Mouse (Mus musculus) heart, adult 8-10 months (tissue): ENCODE results near the gene 4930568D16Rik. TPM values are rescaled to one million over a fixed set of nuclear protein-coding genes. Genes with fewer than 3 reads are reported as not detected.

Experiments used
- total RNA-seq, 4 experiments: library from RNA; stranded (reverse); gene quantifications; 2 replicates each; pipeline ENCODE4 v1.2.4; 2022

Gene 4930568D16Rik
- total RNA-seq, 4 experiments from 2014 or later, result not detected

Other genes starting within 250 kb of the 4930568D16Rik start
- 100 to 1,000 TPM; 120 to 139 (median 132) TPM for gene Rab14, start 166.6 kb downstream of the 4930568D16Rik start, total RNA-seq
- gene Gsn, start 111.3 kb downstream of the 4930568D16Rik start, total RNA-seq, result 100 to 1,000 TPM; 584 to 827 (median 671) TPM
- gene Stom, start 30.8 kb downstream of the 4930568D16Rik start, total RNA-seq, result 100 to 1,000 TPM in 2 of 4 experiments, 10 to 100 TPM in 2; 83.8 to 137 (median 102) TPM
- not detected for gene 4930402F06Rik, start 29.4 kb upstream of the 4930568D16Rik start, total RNA-seq
- 10 to 100 TPM in 3 of 4 experiments, 1 to 10 TPM in 1; 9.9 to 18.2 (median 14.5) TPM for gene Ggta1, start 95.5 kb upstream of the 4930568D16Rik start, total RNA-seq
- gene Dab2ip, start 190.5 kb upstream of the 4930568D16Rik start, total RNA-seq, result 10 to 100 TPM; 41.4 to 47.5 (median 46.5) TPM